Mouse (Mus musculus): ENCODE results near the gene Gabrb1. TPM values are rescaled to one million over a fixed set of nuclear protein-coding genes. Genes with fewer than 3 reads are reported as not detected.
"Not testable (repeated sequence)": the region's sequence is repeated elsewhere in the genome, so short reads cannot be mapped to it uniquely, and the experiment has no call there.

Gabrb1 gene
- total RNA-seq, 2 experiments from 2014 or later: not detected

DNA sequence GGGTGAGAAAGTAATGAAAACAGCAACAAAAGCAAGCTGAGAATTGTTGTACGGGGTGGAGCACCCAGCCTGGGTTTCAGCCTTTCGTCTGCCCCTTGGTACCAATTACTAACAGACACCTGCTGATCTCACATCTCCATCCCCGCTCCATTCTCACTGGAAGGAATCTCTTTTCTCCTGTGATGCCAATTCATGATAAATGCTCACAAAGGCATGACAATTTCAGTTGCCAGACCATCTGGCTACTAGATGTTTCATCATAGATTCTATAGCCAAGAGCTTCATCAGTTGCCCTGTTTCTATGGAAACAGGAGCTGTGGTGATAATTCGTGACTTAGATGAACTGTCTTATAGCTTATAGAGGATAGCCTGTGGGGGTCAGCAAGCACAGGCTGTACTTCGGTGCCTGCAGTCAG, 329.1 kb downstream of the Gabrb1 start:
- no peak for ATAC-seq (replicated peaks; ENCODE audit: low FRiP score, poor library complexity, severe bottlenecking)

DNA sequence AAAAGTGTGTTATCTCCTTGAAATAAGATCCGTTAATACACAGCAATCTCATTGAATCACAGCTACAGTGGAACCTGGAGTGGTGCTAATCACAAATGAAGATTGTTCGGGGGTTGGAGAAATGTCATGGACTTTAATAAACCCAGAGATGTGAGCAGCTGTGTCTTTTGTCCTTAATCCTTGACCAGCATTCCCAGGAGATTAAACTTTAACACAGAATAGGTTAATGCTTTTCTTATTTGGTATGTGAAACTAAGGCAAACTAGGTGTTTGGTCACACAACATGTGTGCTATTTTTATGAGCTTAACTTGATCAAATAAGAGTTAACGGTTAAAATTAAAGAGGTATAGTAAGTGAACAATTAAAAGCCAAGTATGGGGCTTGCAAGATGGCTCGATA, 341.6 kb downstream of the Gabrb1 start:
- ATAC-seq (replicated peaks; ENCODE audit: low FRiP score, poor library complexity, severe bottlenecking): no peak

DNA sequence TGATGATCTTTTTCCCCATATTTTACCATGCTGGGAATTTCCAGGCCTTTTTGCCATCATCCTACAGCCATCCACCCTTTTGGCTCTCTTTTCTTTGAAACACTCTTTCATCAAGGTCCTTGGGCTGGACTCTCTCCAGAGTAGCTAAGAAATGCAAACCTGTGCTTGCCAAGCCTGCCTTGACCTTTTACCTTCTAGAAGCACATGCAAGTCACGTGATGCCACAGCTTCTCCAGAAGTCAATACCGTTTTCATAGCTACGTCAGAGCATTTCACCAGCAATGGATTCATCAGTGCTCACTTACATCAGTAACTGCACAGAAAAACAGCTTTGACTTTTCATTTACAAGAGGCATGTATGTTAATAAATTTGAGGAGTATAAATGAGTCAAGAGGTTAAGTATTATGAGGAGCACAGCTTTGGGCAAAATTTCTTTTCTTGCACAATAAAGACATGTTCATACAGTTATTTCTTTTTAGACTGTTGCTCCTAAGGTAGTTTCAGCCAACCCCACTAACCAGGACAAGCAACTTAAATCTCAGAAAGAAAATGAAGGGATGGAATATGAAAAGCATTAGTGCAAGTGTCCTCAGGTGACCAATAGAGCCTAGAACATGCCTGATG, 346.0 kb downstream of the Gabrb1 start:
- no peak for ATAC-seq (replicated peaks; ENCODE audit: low FRiP score, poor library complexity, severe bottlenecking)

DNA sequence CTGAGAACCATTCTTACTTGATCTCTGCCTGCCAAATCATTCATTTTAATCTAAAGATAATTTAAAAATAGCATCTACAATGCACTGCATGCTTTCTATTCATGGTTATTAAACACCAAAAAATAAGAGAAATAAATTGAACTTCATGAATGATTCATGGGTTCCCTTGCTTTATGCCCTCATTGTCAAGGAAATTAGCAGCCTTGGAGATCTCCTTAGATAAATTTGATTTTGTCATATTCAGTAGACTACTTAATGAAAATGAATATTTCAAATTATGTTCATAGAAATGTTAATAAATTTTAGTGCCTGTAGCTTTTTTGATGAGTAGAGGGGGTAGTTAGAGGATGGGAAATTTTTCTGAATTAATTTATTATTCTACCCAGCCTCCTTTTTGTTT, 379.0 kb downstream of the Gabrb1 start:
- no peak for ATAC-seq (replicated peaks; ENCODE audit: low FRiP score, poor library complexity, severe bottlenecking)

DNA sequence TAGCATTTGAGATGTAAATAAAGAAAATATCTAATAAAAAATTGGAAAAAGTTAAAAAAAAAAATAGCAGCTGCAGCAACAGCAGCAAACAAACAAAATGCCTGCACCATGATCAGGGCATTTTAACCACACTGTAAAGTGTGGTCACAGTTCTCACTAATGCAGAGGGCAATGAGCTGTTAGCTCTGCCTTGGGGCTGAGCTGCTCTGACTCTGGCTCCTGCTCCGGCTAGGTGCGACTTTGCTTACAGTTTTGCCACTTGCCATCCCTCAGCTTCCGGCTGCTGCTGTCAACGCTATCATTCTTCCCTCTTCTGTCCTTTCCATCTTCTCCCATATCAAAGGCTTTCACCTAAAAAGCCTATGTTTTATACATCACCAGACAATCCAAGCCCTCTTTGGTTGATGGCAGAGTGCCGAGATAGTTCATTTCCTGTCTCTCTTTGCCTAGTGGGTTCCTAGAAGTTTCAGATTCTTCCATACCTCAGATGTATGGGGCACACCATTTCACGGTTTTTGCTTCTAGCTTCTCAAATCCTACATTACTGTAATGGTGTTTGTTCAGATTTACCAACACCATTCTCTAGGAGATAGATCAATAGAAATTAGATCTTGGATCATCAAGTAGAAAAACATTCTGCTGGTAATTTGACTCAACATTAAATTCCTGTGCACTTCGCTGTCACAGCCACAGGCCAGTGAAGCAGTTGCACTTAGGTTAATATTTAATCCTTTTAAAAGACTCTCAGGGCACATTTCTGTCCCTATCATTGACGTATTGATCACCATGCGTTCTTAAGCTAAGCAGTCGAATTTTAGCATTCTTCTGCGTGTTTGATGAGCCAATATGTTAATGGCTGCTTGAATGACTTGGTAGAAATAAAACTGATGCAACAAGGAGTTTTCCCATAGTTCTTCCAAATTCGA, 385.6 kb downstream of the Gabrb1 start:
- no peak for ATAC-seq (replicated peaks; ENCODE audit: low FRiP score, poor library complexity, severe bottlenecking)

DNA sequence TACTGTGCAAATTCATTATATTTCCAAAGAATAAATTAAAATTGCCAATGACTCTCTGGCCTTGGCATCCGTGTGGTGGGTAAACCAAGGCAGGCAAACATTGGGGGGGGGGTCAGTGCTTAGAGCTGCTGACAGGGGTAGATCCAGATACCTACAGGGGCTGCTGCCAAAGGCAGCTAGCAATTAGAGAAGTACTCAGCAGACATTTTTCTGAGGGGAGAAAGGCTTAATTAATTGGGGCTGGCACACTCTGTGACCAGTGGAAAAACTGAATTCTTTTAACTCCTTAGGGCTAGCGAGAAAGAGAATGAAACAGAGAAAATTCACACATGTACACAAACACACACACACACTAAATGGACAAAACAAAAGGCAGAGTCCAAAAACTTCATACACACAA, 388.3 kb downstream of the Gabrb1 start:
- no peak for ATAC-seq (replicated peaks; ENCODE audit: low FRiP score, poor library complexity, severe bottlenecking)

DNA sequence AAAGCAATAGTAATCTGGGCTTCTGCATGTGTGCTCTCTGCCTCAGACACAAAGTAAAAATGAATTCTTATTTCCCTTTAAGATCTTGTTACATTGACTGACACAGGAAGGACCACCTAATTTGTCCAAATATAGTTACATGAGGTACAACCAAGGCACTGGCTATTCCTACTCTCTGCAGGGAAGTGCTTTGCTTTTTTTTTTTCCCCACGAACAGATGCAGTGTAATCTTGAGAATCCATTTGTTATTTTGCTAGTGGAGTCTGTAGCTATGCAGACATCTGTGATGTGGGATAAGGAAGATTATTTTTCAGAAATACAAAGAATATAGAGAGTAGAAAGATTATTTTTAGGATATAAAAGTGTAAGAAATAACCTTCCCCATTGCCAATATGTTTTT, 406.2 kb downstream of the Gabrb1 start:
- ATAC-seq (replicated peaks; ENCODE audit: low FRiP score, poor library complexity, severe bottlenecking): no peak

DNA sequence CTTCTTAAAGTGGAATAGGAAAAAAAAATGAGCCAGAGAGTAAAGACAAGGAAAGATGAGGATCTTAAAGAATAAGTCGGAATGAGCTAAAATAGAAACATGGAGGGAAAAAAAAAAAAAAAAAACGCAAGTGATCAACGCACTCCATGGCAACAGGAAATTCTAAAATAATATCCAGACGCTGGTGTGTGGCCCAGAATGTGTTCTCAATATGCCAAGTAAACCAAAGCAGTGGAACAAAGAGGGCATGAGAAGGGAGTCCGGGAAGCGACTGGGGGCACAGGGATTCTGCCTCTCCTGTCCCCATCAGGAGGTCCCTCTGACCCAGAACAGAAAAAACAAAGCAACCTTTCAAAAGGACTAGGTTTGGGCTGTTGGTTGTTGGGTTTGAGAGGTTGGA, 410.9 kb downstream of the Gabrb1 start:
- no peak for ATAC-seq (replicated peaks; ENCODE audit: low FRiP score, poor library complexity, severe bottlenecking)

DNA sequence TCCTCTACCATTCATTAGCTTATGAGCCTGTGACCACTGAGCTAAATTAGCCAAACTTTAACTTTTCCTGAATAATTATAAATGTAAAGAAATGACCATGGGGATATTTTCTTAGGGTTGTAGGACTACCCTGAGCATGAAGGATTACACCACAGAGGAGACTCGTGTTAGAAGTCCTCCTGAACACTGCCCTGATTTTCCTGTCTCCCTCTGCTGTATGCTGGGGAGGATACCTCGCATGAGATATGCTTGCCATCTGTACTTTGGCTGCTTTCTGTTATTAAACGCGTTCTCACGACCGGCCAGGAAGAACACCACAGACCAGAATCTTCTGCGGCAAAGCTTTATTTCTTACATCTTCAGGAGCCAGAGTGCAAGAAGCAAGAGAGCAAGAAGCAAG, 411.5 kb downstream of the Gabrb1 start:
- not testable (repeated sequence) for ATAC-seq (replicated peaks; ENCODE audit: low FRiP score, poor library complexity, severe bottlenecking)

DNA sequence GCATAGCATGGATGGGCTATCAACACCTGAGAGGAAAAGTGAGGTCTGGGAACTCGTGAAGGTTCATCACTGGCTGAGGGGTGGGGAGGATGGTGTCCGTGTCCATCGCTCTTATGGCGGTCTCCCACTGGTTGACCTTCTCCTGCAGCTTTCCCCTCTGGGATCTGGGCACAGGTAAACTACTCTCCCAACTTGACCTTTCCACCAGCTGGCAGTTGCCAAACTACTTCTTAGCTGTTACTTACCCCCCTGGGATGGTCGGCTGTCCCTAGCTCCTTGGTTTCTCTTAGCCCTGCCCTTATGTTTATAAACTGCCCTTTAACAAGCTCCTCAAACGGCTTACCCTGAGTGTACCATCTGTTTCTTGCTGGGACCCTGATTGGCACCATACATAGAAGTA, 418.9 kb downstream of the Gabrb1 start:
- no peak for ATAC-seq (replicated peaks; ENCODE audit: low FRiP score, poor library complexity, severe bottlenecking)

DNA sequence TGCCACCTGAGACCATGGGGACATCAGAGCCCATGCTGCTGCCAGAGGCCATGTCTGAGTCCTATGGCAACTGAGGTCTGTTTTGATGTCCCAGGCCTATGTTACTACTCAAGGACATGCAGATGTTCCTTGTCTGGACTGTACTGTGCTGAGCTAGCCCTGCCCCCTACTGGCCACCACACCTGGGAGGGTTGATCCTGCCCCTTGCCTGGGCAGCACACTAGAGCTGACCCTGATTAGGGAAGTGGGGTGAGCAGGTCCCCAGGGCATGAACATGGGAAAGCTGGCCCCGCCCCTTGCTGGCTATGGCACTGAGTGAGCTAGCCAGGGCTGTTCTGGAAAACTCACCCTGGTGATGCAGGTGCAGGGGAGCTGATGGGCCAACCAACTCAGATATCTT, 428.6 kb downstream of the Gabrb1 start:
- ATAC-seq (replicated peaks; ENCODE audit: low FRiP score, poor library complexity, severe bottlenecking): no peak

DNA sequence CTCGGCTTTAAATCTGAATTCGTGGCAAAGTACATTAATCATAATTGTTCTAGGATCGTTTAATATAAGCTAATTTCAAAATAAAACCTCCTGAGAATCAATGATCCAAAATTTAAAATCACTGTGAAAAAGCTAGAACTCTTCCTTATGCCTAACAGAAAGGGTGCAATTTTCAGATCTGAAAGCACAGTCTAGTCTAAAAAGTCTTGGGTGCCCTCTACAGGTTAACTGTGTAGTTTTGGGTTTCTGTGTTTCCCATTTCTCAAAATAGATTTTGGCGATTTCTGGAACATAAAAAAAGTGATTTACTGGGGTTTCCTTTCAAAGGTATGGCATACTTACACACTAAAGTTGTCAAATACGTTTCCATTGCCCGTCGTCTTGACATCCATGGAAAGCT, 436.7 kb downstream of the Gabrb1 start:
- ATAC-seq (replicated peaks; ENCODE audit: low FRiP score, poor library complexity, severe bottlenecking): no peak

DNA sequence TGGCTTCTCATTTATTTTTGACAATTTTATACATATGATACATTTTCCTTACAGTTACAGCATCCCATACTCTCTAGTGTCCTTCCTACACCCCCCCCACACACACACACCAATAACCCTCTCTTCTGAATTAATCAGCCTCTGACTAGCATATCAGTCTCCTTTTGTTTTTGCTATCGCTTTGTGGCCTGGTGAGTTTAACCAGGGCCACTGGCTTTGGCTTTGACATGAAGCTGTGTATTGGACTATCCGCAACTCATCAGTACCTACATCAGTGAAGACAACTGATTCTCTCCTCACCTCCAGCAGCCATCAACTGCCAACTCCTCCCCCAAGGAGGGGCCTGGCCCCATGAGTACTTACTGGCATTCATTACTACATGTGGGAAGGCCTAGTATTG, 437.1 kb downstream of the Gabrb1 start:
- no peak for ATAC-seq (replicated peaks; ENCODE audit: low FRiP score, poor library complexity, severe bottlenecking)

DNA sequence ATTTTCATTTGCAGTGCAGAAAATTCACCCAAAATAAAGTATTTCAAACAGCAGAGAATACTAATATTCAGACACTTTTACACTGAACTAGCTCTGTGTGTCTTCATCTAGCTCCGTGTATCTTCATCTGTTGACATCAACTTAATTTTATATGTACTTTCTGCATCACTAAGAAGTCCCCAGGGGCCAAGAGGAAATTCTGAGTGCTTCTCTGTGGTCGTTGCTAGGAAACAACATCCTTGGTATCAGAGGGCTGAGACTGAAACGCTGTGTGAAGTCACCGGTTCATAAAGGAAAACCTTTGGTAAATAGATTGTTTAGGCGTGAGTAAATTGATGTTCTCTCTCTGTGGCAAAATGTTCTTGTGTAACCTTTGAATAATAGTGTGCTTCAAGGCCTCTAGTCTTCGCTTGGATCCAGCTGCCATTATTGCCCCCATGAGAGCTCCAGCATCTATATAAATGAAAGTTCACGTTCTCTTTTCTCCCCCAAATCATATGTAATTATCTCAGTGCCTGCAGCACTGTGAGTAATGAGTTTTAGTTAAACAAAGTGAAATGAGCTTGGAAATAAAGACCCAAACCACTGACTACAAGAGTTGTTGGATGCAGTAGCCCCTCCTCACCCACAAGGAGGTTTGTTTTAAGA, 446.5 kb downstream of the Gabrb1 start:
- no peak for ATAC-seq (replicated peaks; ENCODE audit: low FRiP score, poor library complexity, severe bottlenecking)

DNA sequence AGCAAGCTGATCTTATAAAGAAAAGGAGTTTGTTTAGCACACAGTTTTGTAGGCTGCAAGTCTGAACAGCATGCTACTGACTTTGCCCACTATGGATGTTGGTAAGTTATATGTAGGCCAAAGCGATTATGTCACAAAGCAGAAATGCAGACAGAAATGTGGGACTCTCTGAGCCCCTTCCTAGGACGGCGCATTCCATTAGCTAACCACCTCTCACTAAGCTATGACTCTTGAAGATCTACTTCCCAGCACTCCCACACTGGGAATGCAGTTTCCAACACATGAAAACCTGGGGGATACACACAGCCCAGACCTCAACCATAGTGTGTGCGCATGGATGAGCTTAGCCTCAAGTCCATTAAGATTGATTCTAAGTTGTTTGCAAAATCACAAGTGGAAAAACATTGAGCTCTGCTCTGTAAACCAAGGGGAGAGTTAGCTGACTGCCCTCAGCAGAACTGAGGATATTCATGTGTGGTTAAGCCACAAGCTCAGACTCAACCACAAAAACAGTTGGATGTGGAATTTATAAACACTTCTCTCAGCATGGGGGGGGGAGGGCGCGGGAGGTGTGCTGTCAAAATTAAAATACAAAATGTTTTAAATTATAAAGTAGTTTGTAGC, 464.6 kb downstream of the Gabrb1 start:
- ATAC-seq (replicated peaks; ENCODE audit: low FRiP score, poor library complexity, severe bottlenecking): no peak

DNA sequence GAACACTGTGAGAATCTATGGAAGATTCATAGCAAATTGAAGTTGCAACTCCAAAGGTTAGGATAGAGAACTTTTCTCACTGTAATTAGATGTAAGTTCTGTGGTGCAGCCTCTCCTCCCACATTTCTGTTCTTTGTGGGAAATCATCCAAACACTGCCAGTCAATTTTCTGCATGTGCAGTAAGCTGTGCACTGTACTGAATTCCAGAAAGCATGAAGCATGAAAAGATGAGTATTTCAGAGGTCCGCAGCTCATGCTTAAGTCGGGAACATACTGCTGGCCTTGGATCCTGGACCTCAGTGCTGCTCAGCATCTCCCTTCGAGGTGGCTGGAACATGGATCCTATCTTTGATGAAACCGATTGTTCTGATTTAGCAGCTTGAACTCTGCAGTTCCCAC, 468.8 kb downstream of the Gabrb1 start:
- ATAC-seq (replicated peaks; ENCODE audit: low FRiP score, poor library complexity, severe bottlenecking): no peak

DNA sequence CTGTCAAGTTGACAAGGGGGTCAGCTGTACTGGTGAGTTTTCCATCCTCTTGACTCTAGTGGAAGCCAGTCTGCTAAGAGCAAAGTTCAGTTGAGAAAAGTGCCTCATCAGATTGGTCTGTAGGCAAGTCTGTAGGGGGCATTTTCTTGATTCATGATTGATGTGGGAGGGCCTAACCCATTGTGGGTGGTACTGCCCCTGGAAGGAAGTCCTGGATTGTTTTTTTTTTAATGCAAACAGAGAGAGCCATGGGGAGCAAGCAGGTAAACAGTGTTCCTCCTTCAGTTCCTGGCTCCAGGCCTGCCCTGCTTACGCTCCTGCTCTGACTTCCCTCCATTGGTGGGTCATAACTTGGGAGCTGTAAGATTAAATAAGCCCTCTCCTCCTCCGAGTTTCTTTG, 476.0 kb downstream of the Gabrb1 start:
- no peak for ATAC-seq (replicated peaks; ENCODE audit: low FRiP score, poor library complexity, severe bottlenecking)

DNA sequence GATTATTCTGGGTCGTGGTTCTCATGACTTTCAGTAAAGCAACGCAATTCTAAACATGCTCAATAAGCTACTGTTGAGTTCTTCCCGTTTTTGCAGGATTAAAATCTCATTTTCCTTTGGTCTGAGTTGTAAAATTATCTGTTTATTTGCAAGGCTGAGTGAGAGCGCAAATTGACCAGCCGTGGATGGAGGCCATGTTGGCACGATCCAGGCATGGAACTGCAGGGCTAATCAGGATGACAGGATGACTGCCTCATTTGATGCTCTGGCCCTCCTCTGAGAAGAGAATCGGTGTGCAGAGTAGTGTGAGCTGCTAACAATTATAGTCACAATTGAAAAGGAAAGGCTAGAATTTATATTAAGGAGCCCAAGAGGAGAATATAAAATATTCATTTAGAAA, 480.3 kb downstream of the Gabrb1 start:
- ATAC-seq (replicated peaks; ENCODE audit: low FRiP score, poor library complexity, severe bottlenecking): no peak

DNA sequence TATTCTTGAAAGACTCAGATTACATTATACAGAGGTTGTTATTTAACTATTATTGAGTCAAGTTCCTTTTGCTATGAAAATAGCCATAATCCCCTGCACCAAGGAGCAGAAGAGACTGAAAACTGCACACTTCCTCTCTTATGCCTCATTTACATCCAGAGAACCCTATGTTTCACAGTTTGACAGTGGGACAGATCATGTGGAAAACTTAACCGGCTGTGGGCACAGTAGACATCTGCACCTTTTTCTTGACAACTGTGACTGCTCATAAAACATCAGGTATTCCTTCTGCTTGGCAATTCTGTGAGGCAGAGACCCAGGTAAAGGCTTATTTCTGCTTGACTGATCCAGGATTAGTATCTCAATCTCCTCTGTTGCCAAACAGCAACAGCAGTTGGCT, 481.7 kb downstream of the Gabrb1 start:
- no peak for ATAC-seq (replicated peaks; ENCODE audit: low FRiP score, poor library complexity, severe bottlenecking)

DNA sequence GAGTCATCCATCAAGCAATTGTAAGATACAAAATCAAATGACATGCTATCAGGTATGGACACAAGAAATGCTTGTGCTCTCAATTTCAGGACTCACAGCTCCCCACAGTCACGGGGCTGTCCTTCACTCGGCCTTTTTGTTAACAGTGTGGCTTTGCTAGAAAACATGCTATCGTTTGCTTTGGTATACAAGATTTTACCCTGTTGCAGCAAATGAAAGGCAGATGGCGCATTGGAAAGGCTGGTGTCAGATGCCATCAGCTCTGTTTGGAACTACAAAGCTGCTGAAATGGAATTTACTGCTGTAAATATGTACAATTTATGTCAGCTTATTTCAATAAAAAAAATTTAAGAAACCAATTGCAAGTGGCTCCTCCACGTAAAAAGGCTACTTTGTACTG, 490.8 kb downstream of the Gabrb1 start:
- ATAC-seq (replicated peaks; ENCODE audit: low FRiP score, poor library complexity, severe bottlenecking): no peak

DNA sequence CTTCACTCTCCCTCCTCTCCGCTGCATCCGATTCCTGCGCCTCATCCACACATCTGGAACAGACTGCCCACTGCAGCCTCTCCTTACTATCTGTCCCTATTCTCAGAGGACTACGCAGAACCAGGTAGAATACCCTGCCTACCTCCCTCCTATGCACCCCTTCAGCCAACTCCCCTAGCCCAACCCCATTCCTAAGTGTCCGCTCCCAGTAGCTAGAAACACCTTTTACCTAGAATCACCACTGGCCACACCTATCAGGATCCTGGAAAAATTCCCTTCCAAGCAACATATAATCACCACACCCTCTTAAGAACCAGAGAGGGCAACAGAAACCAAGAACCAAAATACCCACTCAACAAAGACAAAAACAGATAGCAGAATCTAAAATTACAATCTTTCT, 493.0 kb downstream of the Gabrb1 start:
- ATAC-seq (replicated peaks; ENCODE audit: low FRiP score, poor library complexity, severe bottlenecking): no peak
